Mouse (Mus musculus) stomach, adult 2 months (tissue): ENCODE measurements around the gene Lrrc29. TPM values are rescaled to one million over a fixed set of nuclear protein-coding genes. Genes with fewer than 3 reads are reported as not detected.

Experiments
- polyA plus RNA-seq: library from polyadenylated mRNA; depleted of rRNA; stranded (reverse); fragments of >200 nt; gene quantifications from 2 replicates; pipeline ENCODE4 v1.2.3, GENCODE M21; 2012; rRNA removed

Lrrc29 gene
- polyA plus RNA-seq: 3.6 and 4.0 TPM in 2 replicates

GRCm38 (mm10) chr8:105326141-105326672 is at the start of gene Lrrc29, which contains the start of gene Tmem208:
Lrrc29 (minus strand) TSS chr8:105326278.
Tmem208 (plus strand) TSS chr8:105326354.

GRCm38 (mm10) chr8:105373032-105373431 is 47.0 kb upstream of the Lrrc29 start, which contains the start of gene Plekhg4:
Plekhg4 (plus strand) TSS chr8:105373274.

GRCm38 (mm10) chr8:105348450-105349095 is 22.5 kb upstream of the Lrrc29 start, which contains the start of gene Slc9a5:
Slc9a5 (plus strand) TSS chr8:105348843.

GRCm38 (mm10) chr8:105347428-105348221 is 21.5 kb upstream of the Lrrc29 start, which contains the start of gene Fhod1:
Fhod1 (minus strand) TSS chr8:105347953.

GRCm38 (mm10) chr8:105305211-105306145 is 20.6 kb downstream of the Lrrc29 start, which contains the start of gene Elmo3:
Elmo3 (plus strand) TSS chr8:105305601.

GRCm38 (mm10) chr8:105297511-105298192 is 28.4 kb downstream of the Lrrc29 start, which contains the start of gene E2f4:
E2f4 (plus strand) TSS chr8:105297663.

GRCm38 (mm10) chr8:105295895-105296573 is 30.0 kb downstream of the Lrrc29 start, which contains the start of gene Exoc3l:
Exoc3l (minus strand) TSS chr8:105296101.

GRCm38 (mm10) chr8:105289805-105290460 is 36.1 kb downstream of the Lrrc29 start, which contains the start of gene 4931428F04Rik:
4931428F04Rik (minus strand) TSS chr8:105289864.

GRCm38 (mm10) chr8:105275840-105276239 is 50.2 kb downstream of the Lrrc29 start, which contains the start of gene Nol3:
Nol3 (plus strand) TSS chr8:105276140.

GRCm38 (mm10) chr8:105269461-105269947 is 56.6 kb downstream of the Lrrc29 start, which contains the start of gene Hsf4:
Hsf4 (plus strand) TSS chr8:105269801.

GRCm38 (mm10) chr8:105264024-105264982 is 61.8 kb downstream of the Lrrc29 start, which contains the start of the genes Tradd and Fbxl8:
Tradd (minus strand) TSS chr8:105264609.
Fbxl8 (plus strand) TSS chr8:105264648.

Other genes starting within 250 kb of the Lrrc29 start
- not detected in 2 replicates for gene Ces3b, start 242.5 kb downstream of the Lrrc29 start, polyA plus RNA-seq
- not detected in 2 replicates for gene Ces4a, start 194.5 kb downstream of the Lrrc29 start, polyA plus RNA-seq
- 2.1 and 2.3 TPM in 2 replicates for gene Cbfb, start 155.6 kb downstream of the Lrrc29 start, polyA plus RNA-seq
- 13.5 and 13.8 TPM in 2 replicates for gene D230025D16Rik, start 101.1 kb downstream of the Lrrc29 start, polyA plus RNA-seq
- 6.5 and 27.1 TPM in 2 replicates for gene B3gnt9, start 71.1 kb downstream of the Lrrc29 start, polyA plus RNA-seq
- 19.5 and 27.4 TPM in 2 replicates for gene Tradd, start 61.7 kb downstream of the Lrrc29 start, polyA plus RNA-seq
- 7.8 and 13.6 TPM in 2 replicates for gene Fbxl8, start 61.6 kb downstream of the Lrrc29 start, polyA plus RNA-seq
- gene Hsf4, start 56.5 kb downstream of the Lrrc29 start, polyA plus RNA-seq: 2.3 and 3.6 TPM in 2 replicates
- 2.9 and 4.1 TPM in 2 replicates for gene Nol3, start 50.1 kb downstream of the Lrrc29 start, polyA plus RNA-seq
- gene 4931428F04Rik, start 36.4 kb downstream of the Lrrc29 start, polyA plus RNA-seq: 2.8 and 3.0 TPM in 2 replicates
- gene Exoc3l, start 30.2 kb downstream of the Lrrc29 start, polyA plus RNA-seq: 2.9 and 3.6 TPM in 2 replicates
- gene E2f4, start 28.6 kb downstream of the Lrrc29 start, polyA plus RNA-seq: 75.3 and 82.4 TPM in 2 replicates
- gene Elmo3, start 20.7 kb downstream of the Lrrc29 start, polyA plus RNA-seq: 24.7 and 28.1 TPM in 2 replicates
- gene Tmem208, start 76 bp upstream of the Lrrc29 start, polyA plus RNA-seq: 73.4 and 87.5 TPM in 2 replicates
- 8.3 and 11.0 TPM in 2 replicates for gene Fhod1, start 21.7 kb upstream of the Lrrc29 start, polyA plus RNA-seq
- 1.0 and 1.3 TPM in 2 replicates for gene Slc9a5, start 22.6 kb upstream of the Lrrc29 start, polyA plus RNA-seq
- gene Plekhg4, start 47.0 kb upstream of the Lrrc29 start, polyA plus RNA-seq: 0.08 and 0.11 TPM in 2 replicates
- gene Kctd19, start 87.2 kb upstream of the Lrrc29 start, polyA plus RNA-seq: not detected in 2 replicates
- 0.18 and 0.28 TPM in 2 replicates for gene Lrrc36, start 87.3 kb upstream of the Lrrc29 start, polyA plus RNA-seq
- 112 and 143 TPM in 2 replicates for gene Tppp3, start 145.2 kb upstream of the Lrrc29 start, polyA plus RNA-seq
- gene Zdhhc1, start 170.6 kb upstream of the Lrrc29 start, polyA plus RNA-seq: 35.4 and 36.1 TPM in 2 replicates
- 3.3 and 3.7 TPM in 2 replicates for gene Hsd11b2, start 192.5 kb upstream of the Lrrc29 start, polyA plus RNA-seq
- gene Atp6v0d1, start 239.8 kb upstream of the Lrrc29 start, polyA plus RNA-seq: 44.6 and 47.3 TPM in 2 replicates